In the genomic region with DNA sequence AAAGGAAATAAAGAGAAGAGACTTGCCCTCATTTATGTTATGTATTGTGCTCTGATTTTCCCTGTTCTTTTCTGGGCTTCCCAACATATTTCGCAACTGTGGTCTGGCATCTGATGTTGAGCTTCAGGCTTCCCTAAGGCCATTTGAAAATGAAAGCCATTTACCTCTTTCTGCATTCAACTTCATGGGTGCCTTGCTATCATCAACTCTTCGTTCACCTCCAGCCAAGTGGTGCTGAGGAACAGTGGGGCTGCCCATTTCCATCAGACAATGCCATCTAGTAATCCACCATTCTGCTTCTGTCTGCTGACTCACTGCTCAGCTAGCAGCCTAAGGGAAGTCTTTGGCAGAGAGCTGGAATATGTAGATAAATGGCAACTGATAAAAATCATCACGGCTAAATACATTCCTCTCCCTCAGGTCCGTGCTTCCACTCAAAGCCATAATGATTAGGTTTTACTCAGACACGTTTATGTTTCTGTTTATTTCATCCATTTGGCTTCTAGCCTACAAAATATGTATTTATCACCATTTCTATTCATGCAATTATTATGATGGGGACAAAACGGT, we compare ENCODE assay signal across 30 mouse cellular contexts.
DNase-seq lines count a peak whose midpoint lies in the region; ATAC-seq lines count a peak whose summit lies in the region.
"Had no signal": no experiment of that assay in that cellular context is flagged by ENCODE, and none has a peak within 500 bp of the region (broad histone marks: within the 10 kb centered on the region; RNA-seq: fewer than 3 reads in every experiment).

No protein-coding gene starts in this region.

- no peak overlapping the region for H3K4me2 ChIP-seq in neural tube, embryonic 14.5 days (ENCODE audit: low read depth, low read length)
- no peak overlapping the region for H3K4me2 ChIP-seq in neural tube, embryonic 15.5 days
- H3K4me2 ChIP-seq: embryonic facial prominence, embryonic 13.5 days; forebrain, embryonic 12.5 days; forebrain, embryonic 15.5 days; heart, embryonic 13.5 days; hindbrain, embryonic 15.5 days; intestine, embryonic 15.5 days had no signal

- H3K4me3 ChIP-seq in neural tube, embryonic 14.5 days (ENCODE audit: low read depth, low read length), result no peak overlapping the region
- H3K4me3 ChIP-seq in neural tube, embryonic 15.5 days (replicated peaks), result no peak overlapping the region
- H3K4me3 ChIP-seq: embryonic facial prominence, embryonic 10.5 days; embryonic facial prominence, embryonic 13.5 days; erythroblast, embryonic 14.5 days; forebrain, embryonic 12.5 days; forebrain, embryonic 15.5 days; heart, adult 2 months; heart, embryonic 10.5 days; heart, embryonic 13.5 days; hindbrain, embryonic 15.5 days; intestine, embryonic 15.5 days had no signal

- 64% methylated on average over 6 of the region's 6 CpGs for WGBS in neural tube, embryonic 14.5 days
- WGBS in neural tube, embryonic 15.5 days, result 53% methylated on average over 6 of the region's 6 CpGs

- no peaks in the 10 kb centered on the region for H3K36me3 ChIP-seq in neural tube, embryonic 14.5 days (ENCODE audit: control insufficient read depth, insufficient read depth, low read length)
- H3K36me3 ChIP-seq in neural tube, embryonic 15.5 days, result no peaks in the 10 kb centered on the region
- H3K36me3 ChIP-seq: embryonic facial prominence, embryonic 10.5 days; embryonic facial prominence, embryonic 13.5 days; forebrain, embryonic 12.5 days; forebrain, embryonic 15.5 days; heart, embryonic 10.5 days; heart, embryonic 13.5 days; hindbrain, embryonic 15.5 days; intestine, embryonic 15.5 days had no signal

- peak; percentile 68; the same call in 1 of the 2 replicates for ATAC-seq in neural tube, embryonic 14.5 days (ENCODE audit: low read depth)
- peak; percentile 59; the same call in 1 of the 2 replicates for ATAC-seq in neural tube, embryonic 15.5 days (ENCODE audit: low FRiP score)
- ATAC-seq: CD4-positive, CD25-positive, alpha-beta regulatory T cell, adult 4 months; forebrain, embryonic 15.5 days; intestine, embryonic 15.5 days; Patski had no signal

- no peaks in the 10 kb centered on the region for H3K9me3 ChIP-seq in neural tube, embryonic 14.5 days (ENCODE audit: control insufficient read depth, low read length)
- no peaks in the 10 kb centered on the region for H3K9me3 ChIP-seq in neural tube, embryonic 15.5 days (replicated peaks)
- H3K9me3 ChIP-seq: embryonic facial prominence, embryonic 10.5 days; embryonic facial prominence, embryonic 13.5 days; forebrain, embryonic 12.5 days; forebrain, embryonic 15.5 days; heart, embryonic 10.5 days; heart, embryonic 13.5 days; hindbrain, embryonic 15.5 days; intestine, embryonic 15.5 days had no signal

- no peaks in the 10 kb centered on the region for H3K4me1 ChIP-seq in neural tube, embryonic 14.5 days (ENCODE audit: control insufficient read depth, insufficient read depth, low read length)
- H3K4me1 ChIP-seq in neural tube, embryonic 15.5 days, result no peaks in the 10 kb centered on the region
- H3K4me1 ChIP-seq: embryonic facial prominence, embryonic 10.5 days; embryonic facial prominence, embryonic 13.5 days; forebrain, embryonic 12.5 days; forebrain, embryonic 15.5 days; heart, embryonic 10.5 days; heart, embryonic 13.5 days; hindbrain, embryonic 15.5 days; intestine, embryonic 15.5 days had no signal

- DNase-seq in neural tube, embryonic 10.5 days (ENCODE audit: extremely low spot score, low spot score), result no peak
- peak; percentile 25 for DNase-seq in brain, adult 2 months (ENCODE audit: low read depth, low spot score)
- DNase-seq in frontal cortex, postnatal 36 days (ENCODE audit: low spot score in 2 of 2), result no peak
- no peak for DNase-seq in MN1 (ENCODE audit: low spot score)
- DNase-seq: adrenal gland, adult 2 months; adrenal gland, postnatal 25 days; cerebellum, adult 11 months; cerebellum, adult 2 months; cerebellum, postnatal 10 days; cerebellum, postnatal 36 days; embryo, embryonic 11 days; gastrocnemius, postnatal 10 days; gastrocnemius, postnatal 36 days; heart, adult 2 months; heart, postnatal 14 days; heart, postnatal 4 days; kidney, adult 11 months had no signal

- no peak overlapping the region for H3K9ac ChIP-seq in neural tube, embryonic 14.5 days (replicated peaks; ENCODE audit: low read depth, low read length)
- no peak overlapping the region for H3K9ac ChIP-seq in neural tube, embryonic 15.5 days (replicated peaks)
- H3K9ac ChIP-seq: embryonic facial prominence, embryonic 13.5 days; forebrain, embryonic 12.5 days; forebrain, embryonic 15.5 days; heart, embryonic 13.5 days; hindbrain, embryonic 15.5 days; intestine, embryonic 15.5 days had no signal

- H3K27ac ChIP-seq in neural tube, embryonic 14.5 days (ENCODE audit: low read depth, low read length), result no peak overlapping the region
- H3K27ac ChIP-seq in neural tube, embryonic 15.5 days (replicated peaks), result no peak overlapping the region
- H3K27ac ChIP-seq: embryonic facial prominence, embryonic 10.5 days; embryonic facial prominence, embryonic 13.5 days; forebrain, embryonic 12.5 days; forebrain, embryonic 15.5 days; heart, adult 2 months; heart, embryonic 10.5 days; heart, embryonic 13.5 days; hindbrain, embryonic 15.5 days; intestine, embryonic 15.5 days had no signal

- no peaks in the 10 kb centered on the region for H3K27me3 ChIP-seq in neural tube, embryonic 14.5 days (ENCODE audit: control insufficient read depth, insufficient read depth, low read length)
- H3K27me3 ChIP-seq in neural tube, embryonic 15.5 days (replicated peaks), result no peaks in the 10 kb centered on the region
- H3K27me3 ChIP-seq: embryonic facial prominence, embryonic 13.5 days; forebrain, embryonic 12.5 days; forebrain, embryonic 15.5 days; heart, embryonic 13.5 days; hindbrain, embryonic 15.5 days; intestine, embryonic 15.5 days; Patski had no signal
